Mouse (Mus musculus) heart, embryonic 14.5 days (tissue): ENCODE measurements at regions not wholly inside any gene's neighbourhood (a gene's known extent, or its start where the extent isn't known, plus 50 kb on each side); places are given as distances from the start of the nearest gene placed in this dataset.

Source experiments
- ATAC-seq: fragments of 200-750 bp; cut with Nextera tagmentation; 2 replicates; pipeline ENCODE4 v1.8.0; 2017; ENCODE audit warnings: low read depth, moderate TSS enrichment; ENCODE audit not compliant: insufficient number of reproducible peaks, insufficient read depth, low FRiP score
- H3K27ac ChIP-seq, 2 experiments: fragments of 200-500 bp in 1 of 2; fragments of 300-500 bp in 1 of 2; sonication (generic) in 1 of 2; replicated peaks in 1 of 2; 2 replicates each; pipeline ENCODE4 v1.5.1; 2012 to 2014; ENCODE audit warnings: low read depth in 2 of 2, low read length in 2 of 2, control low read depth in 1 of 2, mild to moderate bottlenecking in 1 of 2, mixed read lengths in 1 of 2; ENCODE audit not compliant: control insufficient read depth in 1 of 2, insufficient read depth in 1 of 2
- H3K27me3 ChIP-seq: fragments of 300-500 bp; sonication (generic); 2 replicates; pipeline ENCODE4 v1.6.1; 2014; ENCODE audit warnings: mild to moderate bottlenecking, low read length, control low read depth; ENCODE audit not compliant: control insufficient read depth, insufficient read depth
- H3K36me3 ChIP-seq: fragments of 300-500 bp; sonication (generic); 2 replicates; pipeline ENCODE4 v1.6.1; 2014; ENCODE audit warnings: mild to moderate bottlenecking, control low read depth, low read length, mixed read lengths; ENCODE audit not compliant: control insufficient read depth, insufficient read depth
- H3K4me1 ChIP-seq, 2 experiments: fragments of 200-500 bp in 1 of 2; fragments of 300-500 bp in 1 of 2; sonication (generic) in 1 of 2; 2 replicates each; pipeline ENCODE4 v1.6.1; 2012 to 2014; ENCODE audit warnings: low read length in 2 of 2, control low read depth in 1 of 2, mixed read lengths in 1 of 2; ENCODE audit not compliant: control insufficient read depth in 2 of 2, insufficient read depth in 2 of 2
- H3K4me2 ChIP-seq: fragments of 300-500 bp; sonication (generic); 2 replicates; pipeline ENCODE4 v1.6.1; 2014; ENCODE audit warnings: mild to moderate bottlenecking, low read length
- H3K4me3 ChIP-seq, 2 experiments: fragments of 200-500 bp in 1 of 2; fragments of 300-500 bp in 1 of 2; sonication (generic) in 1 of 2; 2 replicates each; pipeline ENCODE4 v1.5.1; 2012 to 2014; ENCODE audit warnings: low read length in 2 of 2, mild to moderate bottlenecking in 2 of 2, control low read depth in 1 of 2, low read depth in 1 of 2, moderate library complexity in 1 of 2; ENCODE audit not compliant: control insufficient read depth in 1 of 2, insufficient read depth in 1 of 2
- H3K9ac ChIP-seq: fragments of 300-500 bp; sonication (generic); 2 replicates; pipeline ENCODE4 v1.6.1; 2014; ENCODE audit warnings: mild to moderate bottlenecking, low read length
- H3K9me3 ChIP-seq: fragments of 300-500 bp; sonication (generic); 2 replicates; pipeline ENCODE4 v1.6.1; 2016; ENCODE audit warnings: low read length, control low read depth; ENCODE audit not compliant: control insufficient read depth
- WGBS: fragments of 180-500 bp; shearing (Covaris S2); extraction: QIAGEN DNeasy Blood & Tissue Kit; methylation state at CpG from one replicate; pipeline ENCODE4 v1.1.7; 2014; 5-methylcytosine and 5-hydroxymethylcytosine counted together

GRCm38 (mm10) chr8:12103296-12103695 lies 175.3 kb upstream of the A230072I06Rik start:
- Histone ChIP-seq H3K4me3 (no peak overlapping the region), H3K27ac (no peak overlapping the region), H3K36me3 (no peaks in the 10 kb centered on the region), H3K9ac (no peak overlapping the region), H3K27me3 (peaks cover 3% of the 10 kb centered on the region; the same call in 1 of the 2 replicates), H3K4me2 (no peak overlapping the region), H3K9me3 (no peaks in the 10 kb centered on the region), H3K4me1 (no peaks in the 10 kb centered on the region)
- ATAC-seq = no peak
- 65% methylated on average over 4 of the region's 4 CpGs for WGBS

GRCm38 (mm10) chr8:12105106-12105901 lies 173.3 kb upstream of the A230072I06Rik start:
- Histone ChIP-seq H3K36me3 (no peaks in the 10 kb centered on the region), H3K27ac (no peak overlapping the region), H3K4me3 (no peak overlapping the region), H3K4me2 (no peak overlapping the region), H3K9ac (no peak overlapping the region), H3K9me3 (no peaks in the 10 kb centered on the region), H3K4me1 (peaks cover 0 to 4% of the 10 kb centered on the region in 2 experiments; a peak in 1 of 4 replicates), H3K27me3 (0 out of 2 replicates have a peak, but pooled peaks cover 8% of the 10 kb centered on the region)
- ATAC-seq = no peak
- WGBS = 66% methylated on average over 15 of the region's 15 CpGs

- WGBS = 82% methylated on average over 5 of the region's 5 CpGs
- H3K4me3 ChIP-seq = no peak overlapping the region
- H3K9ac ChIP-seq = no peak overlapping the region
- ATAC-seq = no peak
- H3K4me2 ChIP-seq = no peak overlapping the region
- H3K4me1 ChIP-seq = peaks cover 0 to 4% of the 10 kb centered on the region in 2 experiments; a peak in 1 of 4 replicates
- H3K9me3 ChIP-seq = no peaks in the 10 kb centered on the region
- no peaks in the 10 kb centered on the region for H3K36me3 ChIP-seq
- H3K27me3 ChIP-seq = 0 out of 2 replicates have a peak, but pooled peaks cover 11% of the 10 kb centered on the region
- H3K27ac ChIP-seq = no peak overlapping the region
Measured at GRCm38 (mm10) chr8:12108578-12108977, 170.0 kb upstream of the A230072I06Rik start.

GRCm38 (mm10) chr8:12111626-12112025 lies 167.0 kb upstream of the A230072I06Rik start:
- Histone ChIP-seq H3K9ac (no peak overlapping the region), H3K4me2 (no peak overlapping the region), H3K4me1 (peaks cover 0 to 4% of the 10 kb centered on the region in 2 experiments; a peak in 1 of 4 replicates), H3K36me3 (no peaks in the 10 kb centered on the region), H3K4me3 (no peak overlapping the region), H3K27me3 (0 out of 2 replicates have a peak, but pooled peaks cover 9% of the 10 kb centered on the region), H3K27ac (no peak overlapping the region), H3K9me3 (no peaks in the 10 kb centered on the region)
- 79% methylated on average over 10 of the region's 10 CpGs for WGBS
- no peak for ATAC-seq

- no peak overlapping the region for H3K4me2 ChIP-seq
- H3K27me3 ChIP-seq = 0 out of 2 replicates have a peak, but pooled peaks cover 9% of the 10 kb centered on the region
- no peak overlapping the region for H3K4me3 ChIP-seq
- H3K4me1 ChIP-seq = peaks cover 0 to 4% of the 10 kb centered on the region in 2 experiments; a peak in 1 of 4 replicates
- ATAC-seq = no peak
- WGBS = 56% methylated on average over 8 of the region's 8 CpGs
- H3K9me3 ChIP-seq = no peaks in the 10 kb centered on the region
- no peak overlapping the region for H3K9ac ChIP-seq
- H3K36me3 ChIP-seq = no peaks in the 10 kb centered on the region
- no peak overlapping the region for H3K27ac ChIP-seq
Measured at GRCm38 (mm10) chr8:12113023-12113422, 165.6 kb upstream of the A230072I06Rik start.

- no peak overlapping the region for H3K4me3 ChIP-seq
- no peaks in the 10 kb centered on the region for H3K4me1 ChIP-seq
- no peak for ATAC-seq
- no peak overlapping the region for H3K27ac ChIP-seq
- no peaks in the 10 kb centered on the region for H3K36me3 ChIP-seq
- no peak overlapping the region for H3K4me2 ChIP-seq
- peaks cover 8% of the 10 kb centered on the region for H3K27me3 ChIP-seq
- WGBS = 56% methylated on average over 11 of the region's 11 CpGs
- H3K9ac ChIP-seq = no peak overlapping the region
- no peaks in the 10 kb centered on the region; the same call in 1 of the 2 replicates for H3K9me3 ChIP-seq
Measured at GRCm38 (mm10) chr8:12126374-12127001, 152.1 kb upstream of the A230072I06Rik start.

GRCm38 (mm10) chr8:12127106-12127800 lies 151.4 kb upstream of the A230072I06Rik start:
- Histone ChIP-seq H3K9me3 (no peaks in the 10 kb centered on the region; the same call in 1 of the 2 replicates), H3K4me3 (no peak overlapping the region), H3K9ac (no peak overlapping the region), H3K27me3 (peaks cover 8% of the 10 kb centered on the region), H3K4me1 (no peaks in the 10 kb centered on the region), H3K36me3 (no peaks in the 10 kb centered on the region), H3K4me2 (no peak overlapping the region), H3K27ac (no peak overlapping the region)
- ATAC-seq = no peak
- 45% methylated on average over 14 of the region's 14 CpGs for WGBS
